Mouse (Mus musculus): ENCODE data around the gene Ttc7.

DNA sequence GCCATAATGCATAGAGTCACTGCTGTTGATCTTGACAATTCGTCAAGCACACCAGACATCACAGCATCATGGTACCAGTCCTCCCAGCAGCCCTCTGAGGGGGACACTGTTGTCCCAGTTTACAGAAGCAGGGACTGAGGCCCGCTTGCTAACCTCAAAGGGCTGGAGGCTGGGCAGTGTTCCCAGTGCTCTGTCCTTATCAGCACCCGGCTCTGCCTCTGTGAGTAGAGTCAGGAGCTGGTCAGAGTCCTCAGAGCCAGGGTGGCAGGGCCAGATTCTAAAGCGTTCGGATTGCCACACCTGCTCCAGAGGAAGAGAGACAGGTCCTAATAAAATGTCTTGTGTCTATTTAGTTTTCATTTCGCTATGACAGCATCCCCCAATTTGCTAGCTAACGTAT lies 55.0 kb downstream of the Ttc7 start:
- TF ChIP-seq POLR2A (IDR thresholded peaks at IDR 0.05; ENCODE audit: borderline replicate concordance, extremely low read depth, insufficient read depth, insufficient read length, poor library complexity, severe bottlenecking) (no peak), CTCF (IDR thresholded peaks at IDR 0.05; ENCODE audit: borderline replicate concordance, extremely low read depth, insufficient read depth, insufficient read length) (no peak)

All from brain, embryonic 14.5 days (tissue).